Mouse (Mus musculus) fibroblast of lung, adult 2 months (primary cell): Measurements from ENCODE around the gene Phc3.
"Not testable (repeated sequence)": the region's sequence is repeated elsewhere in the genome, so short reads cannot be mapped to it uniquely, and the experiment has no call there.

ENCODE experiments used
- DNase-seq: peaks from one replicate; pipeline ENCODE4 v3.0.0-alpha.2; 2011; ENCODE audit warnings: low read depth

Phc3 gene

GRCm38 (mm10) chr3:30868625-30869024, 100.6 kb downstream of the Phc3 start:
- DNase-seq: no peak

- no peak for DNase-seq
These were observed 101.0 kb downstream of the Phc3 start for GRCm38 (mm10) chr3:30868176-30868575.

GRCm38 (mm10) chr3:30864640-30865039, 104.6 kb downstream of the Phc3 start:
- no peak for DNase-seq

GRCm38 (mm10) chr3:30863712-30864435, 105.3 kb downstream of the Phc3 start:
- DNase-seq: no peak

DNA sequence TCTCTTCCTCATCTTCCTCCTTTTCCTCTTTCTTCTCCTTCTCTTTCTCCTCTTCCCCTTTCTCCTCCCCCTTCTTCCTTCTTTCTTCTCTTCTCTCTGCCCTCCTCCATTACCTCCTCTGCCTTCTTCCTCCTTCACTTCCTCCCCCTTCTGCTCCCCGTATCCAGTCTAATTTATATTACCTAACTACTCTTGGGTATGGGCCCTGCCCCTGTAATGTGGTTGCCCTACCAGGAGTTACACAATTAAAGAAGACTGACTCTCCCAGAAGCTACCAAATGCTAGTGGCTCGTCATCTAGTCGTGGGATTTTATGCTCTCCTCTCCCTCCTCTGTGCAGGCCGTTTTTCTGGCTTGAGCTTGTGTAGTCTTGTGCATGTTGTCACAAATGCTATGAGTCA, 108.5 kb downstream of the Phc3 start:
- no peak for DNase-seq

- DNase-seq: not testable (repeated sequence)
These were observed 109.6 kb downstream of the Phc3 start for GRCm38 (mm10) chr3:30859599-30859998.

- no peak for DNase-seq
These were observed 113.4 kb downstream of the Phc3 start, which contains the start of gene Gpr160 for GRCm38 (mm10) chr3:30855604-30856458. TSS of gene Gpr160 (plus strand) at chr3:30855950.

- DNase-seq: no peak
These were observed 115.6 kb downstream of the Phc3 start for GRCm38 (mm10) chr3:30853596-30853995.

DNA sequence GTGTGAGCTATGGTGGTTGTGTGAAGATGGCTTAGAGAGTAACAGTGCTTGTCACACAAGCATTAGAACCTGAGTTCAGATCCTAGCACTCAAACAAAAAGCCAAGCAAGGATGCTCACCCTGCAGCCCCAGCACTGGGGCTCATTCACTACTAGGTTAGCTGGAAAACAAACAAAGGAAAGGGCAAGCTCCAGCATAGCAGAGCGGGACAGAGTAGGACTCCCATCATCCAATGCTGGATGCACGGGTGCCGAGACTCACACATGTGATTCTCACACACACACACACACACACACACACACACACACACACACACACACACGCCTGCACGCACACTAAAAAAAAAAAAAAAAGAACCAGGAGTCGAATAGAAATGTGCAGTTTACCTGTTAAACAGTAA, 117.8 kb downstream of the Phc3 start:
- DNase-seq: no peak
